Mouse (Mus musculus) spleen, adult 10 weeks (tissue): ENCODE results near the gene Dyx1c1. TPM values are rescaled to one million over a fixed set of nuclear protein-coding genes. Genes with fewer than 3 reads are reported as not detected.

Source experiments
- polyA plus RNA-seq: library from polyadenylated mRNA; stranded (reverse); fragments of 350-450 nt; fragmentation: Illumina TruSeq; extraction: RNeasy Lipid Tissue Mini Kit (QIAGEN cat#74804); gene quantifications from one replicate; pipeline ENCODE4 v1.2.3, GENCODE M21; 2015; ENCODE audit warnings: low replicate concordance; ENCODE audit not compliant: insufficient read depth

Gene Dyx1c1
- polyA plus RNA-seq = 1.9 TPM

DNA sequence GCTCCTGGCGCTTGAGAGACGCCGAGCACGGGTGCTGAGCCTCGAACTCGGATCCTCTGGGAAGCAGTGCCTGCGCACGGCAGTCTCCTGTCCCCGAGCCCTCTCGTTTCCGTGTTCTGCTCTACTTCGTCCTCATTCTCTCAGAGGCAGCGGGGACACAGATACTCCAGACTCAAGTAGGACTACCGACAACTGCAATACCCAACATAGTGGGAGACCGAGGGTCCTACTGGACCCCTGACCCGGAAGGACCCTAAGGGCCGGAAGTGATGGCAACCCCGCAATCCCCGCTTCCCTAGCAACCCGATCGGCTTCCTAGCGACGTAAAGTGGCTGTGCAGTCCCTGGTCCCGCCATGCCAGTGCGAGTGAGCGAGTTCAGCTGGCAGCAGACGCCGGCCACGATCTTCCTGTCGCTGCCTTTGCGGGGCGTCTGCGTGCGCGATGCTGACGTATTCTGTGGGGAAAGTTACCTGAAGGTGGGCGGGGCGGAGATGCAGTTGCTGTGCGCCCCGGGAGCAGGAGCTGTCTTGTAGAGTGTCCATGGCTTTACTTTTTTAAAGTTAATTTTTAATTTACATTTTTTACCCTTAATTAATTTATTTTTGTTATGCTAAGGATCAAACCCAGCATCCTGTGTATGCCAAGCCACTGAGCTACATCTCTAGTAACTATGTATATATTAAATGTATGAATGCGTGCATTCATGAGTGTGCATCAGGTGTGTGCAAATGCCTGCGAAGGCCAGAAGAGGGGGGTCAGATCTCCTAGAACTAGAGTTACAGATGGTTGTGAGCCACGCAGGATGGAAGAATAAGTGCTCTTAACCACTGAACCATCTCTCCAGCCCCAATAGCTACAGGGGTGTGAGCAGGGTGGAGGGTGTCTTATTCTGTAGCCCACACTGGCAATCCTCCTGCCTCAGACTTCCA, at the start of gene Dyx1c1, which contains the start of gene Gm44503:
Gene Dyx1c1 (plus strand): TSS at position 265 of the 930 bp plus-strand sequence.
Gene Gm44503 (plus strand): TSS at position 332 of the 930 bp plus-strand sequence.

DNA sequence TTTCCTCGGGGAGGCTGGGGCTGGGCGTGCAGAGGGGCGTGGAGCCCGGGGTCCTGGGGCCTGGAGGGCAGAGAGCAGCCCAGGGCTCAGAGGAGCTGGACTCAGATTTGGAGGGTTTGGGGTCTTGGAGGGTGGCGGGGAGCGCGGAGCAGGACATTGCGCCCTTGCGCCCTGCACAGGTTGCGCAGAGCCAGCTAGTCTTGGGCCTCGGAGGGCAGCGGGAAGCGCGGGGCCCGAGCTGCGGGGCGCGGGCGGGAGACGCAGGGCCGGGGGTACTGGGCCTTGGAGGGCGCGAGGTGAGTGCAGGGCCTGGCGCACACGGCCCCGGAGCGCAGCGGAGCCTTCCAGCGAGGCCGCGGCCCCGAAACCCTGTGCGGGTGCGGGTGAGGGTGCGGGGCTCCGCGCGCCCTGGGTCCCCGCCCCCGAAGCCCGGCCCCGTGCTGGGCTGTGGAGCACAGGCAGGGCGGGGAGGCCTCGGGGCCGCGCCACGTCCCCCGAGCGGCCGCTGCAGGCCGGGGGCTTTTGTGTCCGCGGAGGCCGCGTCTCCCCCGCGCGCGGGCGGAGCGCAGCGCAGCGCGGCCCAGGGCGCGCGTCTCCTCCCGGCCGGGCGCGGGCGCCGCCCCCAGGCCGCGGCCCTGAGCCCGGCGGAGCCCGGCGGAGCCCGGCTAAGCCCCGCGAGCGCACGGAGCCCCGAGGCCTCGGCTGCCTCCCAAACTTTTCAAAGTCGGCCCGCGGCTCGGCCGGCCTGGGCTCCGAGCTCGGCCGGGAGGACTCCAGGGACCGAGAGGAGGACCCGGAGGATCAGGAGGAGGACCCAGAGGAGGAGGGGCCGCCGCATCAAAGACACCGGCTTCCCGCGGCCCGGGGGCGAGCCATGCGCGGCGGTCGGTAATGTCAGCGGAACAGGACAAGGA, 33.3 kb upstream of the Dyx1c1 start, which contains the start of gene Pygo1:
Gene Pygo1 (plus strand): TSS at position 625 of the 914 bp plus-strand sequence.

DNA sequence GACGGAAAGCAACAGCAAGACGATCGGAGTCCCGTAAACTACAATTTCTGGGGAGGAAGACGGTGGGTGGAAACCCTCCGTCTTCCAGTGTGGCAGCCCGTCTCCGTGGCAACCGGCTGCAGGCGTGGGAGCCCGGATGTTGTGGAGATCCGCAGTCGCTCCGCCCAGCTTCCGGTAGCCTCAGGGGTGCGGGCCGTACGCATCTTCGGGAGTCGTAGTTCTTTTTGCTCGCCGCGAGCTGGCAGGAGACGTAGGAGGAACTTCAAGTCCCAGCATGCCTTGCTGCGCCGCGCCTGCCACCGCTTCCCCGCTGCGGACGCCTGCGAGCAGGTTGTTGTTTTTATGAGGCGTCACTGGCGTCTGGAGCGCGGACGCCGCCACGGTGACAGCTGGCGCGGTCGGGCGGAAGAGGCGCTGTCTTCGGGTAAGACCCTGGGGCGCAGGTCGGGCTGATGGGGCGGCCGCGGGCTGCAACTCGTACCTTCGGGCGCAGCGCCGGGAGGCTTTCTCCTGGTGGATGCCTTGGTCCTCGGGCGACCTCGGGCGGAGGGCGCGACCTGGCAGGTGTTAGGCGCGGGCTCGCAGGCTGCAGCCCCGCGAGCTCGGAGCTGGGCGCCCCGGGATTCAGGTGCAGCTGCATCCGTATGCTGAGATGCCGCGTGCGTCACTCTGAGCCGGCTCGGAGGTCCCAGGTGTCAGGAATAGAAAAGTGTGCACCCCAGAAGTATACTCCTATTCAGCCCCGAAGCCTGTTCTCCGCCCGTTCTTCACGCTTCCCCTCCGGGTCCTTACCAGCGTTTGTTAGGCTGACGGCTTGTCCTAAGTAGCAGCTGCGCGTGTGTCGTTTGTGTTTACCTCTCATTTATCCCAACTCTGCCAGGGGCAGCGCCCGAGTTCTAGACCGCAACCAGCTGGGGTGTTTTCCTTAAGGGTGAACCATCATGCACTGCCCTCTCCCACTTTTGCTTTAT, 26.9 kb downstream of the Dyx1c1 start, which contains the start of the genes Ccpg1os and Ccpg1:
Gene Ccpg1os (minus strand): TSS at position 133 of the 971 bp plus-strand sequence.
Gene Ccpg1 (plus strand): TSS at position 180 of the 971 bp plus-strand sequence.

Other genes with a start within 250 kb of the Dyx1c1 start
- 0.26 TPM for gene Prtg, start 151.9 kb upstream of the Dyx1c1 start, polyA plus RNA-seq
- 1.3 TPM for gene Pygo1, start 33.1 kb upstream of the Dyx1c1 start, polyA plus RNA-seq
- not detected for gene Gm44503, start 67 bp downstream of the Dyx1c1 start, polyA plus RNA-seq
- 7.8 TPM for gene Ccpg1os, start 26.6 kb downstream of the Dyx1c1 start, polyA plus RNA-seq
- gene Ccpg1, start 26.6 kb downstream of the Dyx1c1 start, polyA plus RNA-seq = 77.0 TPM
- 15.8 TPM for gene Pigb, start 81.6 kb downstream of the Dyx1c1 start, polyA plus RNA-seq
- gene Rab27a, start 86.1 kb downstream of the Dyx1c1 start, polyA plus RNA-seq = 30.8 TPM
- 1.3 TPM for gene Khdc3, start 143.1 kb downstream of the Dyx1c1 start, polyA plus RNA-seq
- gene Gm20509, start 143.7 kb downstream of the Dyx1c1 start, polyA plus RNA-seq = not detected
- gene Rsl24d1, start 154.6 kb downstream of the Dyx1c1 start, polyA plus RNA-seq = 77.2 TPM